Mouse (Mus musculus) spleen, adult 2 months (tissue): ENCODE data around the gene Lsmem1. TPM values are rescaled to one million over a fixed set of nuclear protein-coding genes. Genes with fewer than 3 reads are reported as not detected.

Source experiments
- DNase-seq, 2 experiments: peaks; one replicate each; pipeline versions ENCODE4 v3.0.0 to v3.0.0-alpha.2; 2012 to 2021; ENCODE audit warnings: low spot score in 2 of 2, low read depth in 1 of 2
- H3K27ac ChIP-seq: fragments of 200-500 bp; 2 replicates; pipeline ENCODE4 v1.5.1; 2012; ENCODE audit warnings: low read length, inconsistent platforms; ENCODE audit not compliant: insufficient read depth
- H3K27me3 ChIP-seq: fragments of 200-500 bp; 2 replicates; pipeline ENCODE4 v1.6.1; 2012; ENCODE audit warnings: mild to moderate bottlenecking, moderate library complexity, low read length, inconsistent platforms; ENCODE audit not compliant: control insufficient read depth, insufficient read depth
- H3K36me3 ChIP-seq: fragments of 200-500 bp; 2 replicates; pipeline ENCODE4 v1.6.1; 2012; ENCODE audit warnings: mild to moderate bottlenecking, low read length, inconsistent platforms; ENCODE audit not compliant: control insufficient read depth, insufficient read depth
- H3K4me1 ChIP-seq: fragments of 200-500 bp; 2 replicates; pipeline ENCODE4 v1.6.1; 2011; ENCODE audit warnings: inconsistent platforms; ENCODE audit not compliant: control insufficient read depth, insufficient read depth, insufficient read length
- H3K4me3 ChIP-seq: fragments of 200-500 bp; 2 replicates; pipeline ENCODE4 v1.5.1; 2011; ENCODE audit warnings: mild to moderate bottlenecking, inconsistent platforms; ENCODE audit not compliant: insufficient read depth, insufficient read length; ENCODE audit errors: extremely low read depth
- CTCF ChIP-seq: fragments of 200-500 bp; IDR thresholded peaks from 2 replicates; pipeline ENCODE4 v1.5.1; 2011; ENCODE audit warnings: mild to moderate bottlenecking, inconsistent platforms; ENCODE audit not compliant: insufficient read depth, insufficient read length, insufficient replicate concordance; ENCODE audit errors: extremely low read depth
- POLR2A ChIP-seq: fragments of 200-500 bp; IDR thresholded peaks from 2 replicates; pipeline ENCODE4 v1.6.1; 2011; ENCODE audit warnings: low read depth, low read length, inconsistent platforms
- WGBS: fragments of 180-500 bp; shearing (Covaris S2); methylation state at CpG from one replicate; pipeline ENCODE4 v1.1.7; 2018; 5-methylcytosine and 5-hydroxymethylcytosine counted together
- polyA plus RNA-seq: library from polyadenylated mRNA; depleted of rRNA; stranded (reverse); fragments of >200 nt; gene quantifications from 2 replicates; pipeline ENCODE4 v1.2.3, GENCODE M21; 2012; rRNA removed

The Lsmem1 gene
- polyA plus RNA-seq, 1 experiment: 0.14 TPM

- H3K27me3 ChIP-seq: no peaks in the 10 kb centered on the region
- WGBS: 14% methylated on average over 5 of the region's 5 CpGs
- peak in 1 of 2 experiments; percentile 22 for DNase-seq
- no peak overlapping the region for H3K4me3 ChIP-seq
- TF ChIP-seq CTCF (no peak), POLR2A (no peak)
- H3K27ac ChIP-seq: no peak overlapping the region
- no peaks in the 10 kb centered on the region for H3K36me3 ChIP-seq
- peaks cover 3% of the 10 kb centered on the region for H3K4me1 ChIP-seq
Observed at GRCm38 (mm10) chr12:40140706-40141105, 58.6 kb downstream of the Lsmem1 start.

- H3K27me3 ChIP-seq: no peaks in the 10 kb centered on the region
- TF ChIP-seq CTCF: no peak
- TF ChIP-seq POLR2A: no peak
- peaks cover 3% of the 10 kb centered on the region for H3K4me1 ChIP-seq
- no peak overlapping the region for H3K4me3 ChIP-seq
- no peak overlapping the region for H3K27ac ChIP-seq
- DNase-seq: no peak
- 91% methylated on average over 8 of the region's 8 CpGs for WGBS
- H3K36me3 ChIP-seq: no peaks in the 10 kb centered on the region
Observed at GRCm38 (mm10) chr12:40139484-40140245, 59.6 kb downstream of the Lsmem1 start.

GRCm38 (mm10) chr12:40134529-40134928, 64.8 kb downstream of the Lsmem1 start:
- Histone ChIP-seq H3K27ac (no peak overlapping the region), H3K4me3 (no peak overlapping the region), H3K27me3 (peaks cover 13% of the 10 kb centered on the region), H3K36me3 (no peaks in the 10 kb centered on the region), H3K4me1 (peaks cover 5% of the 10 kb centered on the region; the same call in 1 of the 2 replicates)
- TF ChIP-seq POLR2A (no peak), CTCF (no peak)
- WGBS: 54% methylated on average over 11 of the region's 11 CpGs
- DNase-seq: no peak

- Histone ChIP-seq H3K4me3 (peak within 1 kb of the TSS; percentile 40; the same call in 1 of the 2 replicates), H3K27ac (no peak within 1 kb of the TSS), H3K36me3 (no peaks in the 10 kb centered on the region), H3K4me1 (peaks cover 5% of the 10 kb centered on the region; the same call in 1 of the 2 replicates), H3K27me3 (peaks cover 13% of the 10 kb centered on the region)
- no peak for TF ChIP-seq POLR2A
- no peak for TF ChIP-seq CTCF
- WGBS: 5% methylated on average over 39 of the region's 39 CpGs
- no peak for DNase-seq
Observed at GRCm38 (mm10) chr12:40133573-40134271, 65.6 kb downstream of the Lsmem1 start, which contains the start of gene Scin. TSS of gene Scin (minus strand) at chr12:40134228.

DNA sequence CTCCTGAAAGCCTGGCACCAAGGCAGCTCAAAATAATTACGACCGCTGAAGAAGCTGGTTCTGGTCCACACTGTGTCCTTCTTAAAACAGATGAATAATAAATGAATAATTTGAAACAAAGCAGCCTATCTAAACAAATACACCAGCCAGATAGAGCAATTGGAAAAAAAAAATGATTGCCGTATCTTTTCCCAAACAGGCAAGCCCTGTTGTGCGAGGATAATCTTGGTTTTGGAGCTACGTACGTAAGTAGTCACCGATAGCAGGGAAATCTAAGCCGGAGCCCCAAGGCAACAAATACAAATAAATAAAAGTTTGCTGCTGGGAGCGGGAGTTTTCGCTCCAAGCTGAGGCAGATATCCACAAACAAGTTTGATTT, 66.1 kb downstream of the Lsmem1 start:
- Histone ChIP-seq H3K27me3 (peaks cover 13% of the 10 kb centered on the region), H3K27ac (no peak overlapping the region), H3K36me3 (no peaks in the 10 kb centered on the region), H3K4me1 (peaks cover 5% of the 10 kb centered on the region; the same call in 1 of the 2 replicates), H3K4me3 (no peak overlapping the region)
- DNase-seq: no peak
- WGBS: 39% methylated on average over 10 of the region's 10 CpGs
- TF ChIP-seq POLR2A: no peak
- TF ChIP-seq CTCF: no peak

Other genes with a start within 250 kb of the Lsmem1 start
- gene Arl4a, start 161.5 kb downstream of the Lsmem1 start, polyA plus RNA-seq: 3.9 and 5.8 TPM in 2 replicates
- 0.68 and 1.1 TPM in 2 replicates for gene Scin, start 65.3 kb downstream of the Lsmem1 start, polyA plus RNA-seq
- 8.2 and 16.8 TPM in 2 replicates for gene Ifrd1, start 49.0 kb upstream of the Lsmem1 start, polyA plus RNA-seq
- 2.7 and 2.8 TPM in 2 replicates for gene Zfp277, start 246.4 kb upstream of the Lsmem1 start, polyA plus RNA-seq
- 2.3 and 2.8 TPM in 2 replicates for gene Dock4, start 246.5 kb upstream of the Lsmem1 start, polyA plus RNA-seq